Mouse (Mus musculus) heart, adult 11 months (tissue): ENCODE results near the gene Mest.

Source experiments
- DNase-seq: peaks from one replicate; pipeline ENCODE4 v3.0.0; 2022

Gene Mest

GRCm38 (mm10) chr6:30723331-30723730, at the start of gene Mest:
Mest (plus strand) TSS chr6:30723547.
- peak; percentile 82 for DNase-seq

- peak; percentile 87 for DNase-seq
These were observed 49.4 kb upstream of the Mest start for GRCm38 (mm10) chr6:30673764-30674561.

DNA sequence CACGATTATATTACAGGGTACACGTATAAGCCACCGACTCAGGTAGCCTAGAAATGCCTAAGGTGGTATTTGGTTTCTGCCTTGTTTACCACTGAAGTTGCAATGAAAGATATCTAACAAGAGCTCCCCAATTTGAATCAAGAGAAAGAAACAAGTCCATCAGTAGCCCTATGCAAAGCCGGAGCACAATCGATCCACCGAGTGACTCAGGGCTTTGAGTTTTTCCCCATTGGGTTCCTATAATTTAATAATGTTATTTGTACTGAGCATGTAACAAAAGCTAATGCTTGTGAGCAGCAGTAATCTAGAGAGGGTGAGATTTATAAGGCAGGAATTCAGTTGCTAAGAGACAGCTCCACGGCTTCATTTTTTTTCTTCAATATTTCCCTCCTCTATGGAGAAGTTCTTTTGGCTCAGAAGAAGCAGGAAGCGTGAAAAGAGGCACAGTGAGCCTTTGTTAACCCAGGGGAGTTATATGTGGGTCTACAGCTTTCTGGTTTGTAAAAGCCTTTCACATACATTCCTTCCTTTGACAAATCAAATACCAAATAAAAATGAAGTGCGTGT, 48.5 kb upstream of the Mest start:
- peak; percentile 86 for DNase-seq

- DNase-seq, result peak; percentile 91
These were observed 48.0 kb upstream of the Mest start for GRCm38 (mm10) chr6:30675281-30675771.

DNA sequence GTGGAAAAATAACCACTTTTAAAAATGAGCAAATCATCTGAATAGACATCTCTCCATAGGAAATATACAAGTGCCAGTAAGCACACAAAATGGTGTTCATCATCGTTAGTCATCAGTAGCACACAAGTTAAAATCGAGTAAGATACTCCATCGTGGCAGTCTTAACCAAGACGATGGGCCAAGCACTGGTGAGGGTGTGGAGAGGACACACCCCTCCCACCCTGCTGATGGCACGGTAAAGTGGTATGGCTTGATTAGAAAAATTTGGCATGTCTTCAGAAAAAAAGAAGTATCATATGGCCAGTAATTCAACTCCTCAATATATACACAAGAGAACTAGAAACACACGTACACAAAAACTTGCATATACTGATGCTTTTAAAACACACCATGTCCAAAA, 46.8 kb upstream of the Mest start:
- peak; percentile 68 for DNase-seq

GRCm38 (mm10) chr6:30677591-30677990, 45.8 kb upstream of the Mest start:
- peak; percentile 79 for DNase-seq

DNA sequence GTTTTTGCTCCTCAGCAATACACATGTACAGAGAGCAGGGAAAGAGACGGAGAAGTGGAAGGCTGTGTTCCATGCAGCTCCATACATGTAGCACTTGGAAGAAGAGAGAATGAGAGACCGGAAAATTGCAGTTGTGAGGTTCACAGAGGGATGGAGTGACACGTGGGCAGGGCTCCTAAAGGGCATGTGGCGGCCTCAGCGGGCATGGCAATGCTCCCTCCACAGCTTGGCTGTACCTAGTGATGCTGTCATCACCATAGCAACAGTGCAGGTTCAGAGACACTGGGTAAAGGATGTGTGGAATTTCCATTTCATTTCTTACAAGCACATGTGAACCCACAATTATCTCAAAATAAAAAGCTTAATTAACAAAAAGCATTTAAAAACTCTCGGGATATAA, 44.9 kb upstream of the Mest start:
- peak; percentile 82 for DNase-seq

DNA sequence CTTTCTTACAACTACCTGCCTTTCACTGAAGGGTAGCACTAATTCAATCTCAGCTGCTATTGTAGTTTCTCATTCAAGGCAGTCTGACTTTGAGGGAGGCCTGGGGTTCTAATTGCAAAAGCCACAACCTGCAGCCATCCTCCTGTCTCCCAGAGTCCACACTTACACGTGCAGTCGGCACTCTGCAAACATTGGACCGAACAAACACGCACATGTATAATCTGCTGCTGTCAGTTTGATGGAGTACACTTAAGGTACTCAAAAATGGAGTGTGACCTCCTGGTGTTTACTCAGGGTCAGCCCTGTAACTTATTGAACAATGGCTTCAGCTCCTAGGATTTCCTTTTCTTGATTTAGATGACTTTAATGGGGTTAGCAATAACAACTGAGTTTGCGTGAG, 43.8 kb upstream of the Mest start:
- DNase-seq, result peak; percentile 67

- DNase-seq, result peak; percentile 74
These were observed 42.9 kb upstream of the Mest start for GRCm38 (mm10) chr6:30680442-30680841.

DNA sequence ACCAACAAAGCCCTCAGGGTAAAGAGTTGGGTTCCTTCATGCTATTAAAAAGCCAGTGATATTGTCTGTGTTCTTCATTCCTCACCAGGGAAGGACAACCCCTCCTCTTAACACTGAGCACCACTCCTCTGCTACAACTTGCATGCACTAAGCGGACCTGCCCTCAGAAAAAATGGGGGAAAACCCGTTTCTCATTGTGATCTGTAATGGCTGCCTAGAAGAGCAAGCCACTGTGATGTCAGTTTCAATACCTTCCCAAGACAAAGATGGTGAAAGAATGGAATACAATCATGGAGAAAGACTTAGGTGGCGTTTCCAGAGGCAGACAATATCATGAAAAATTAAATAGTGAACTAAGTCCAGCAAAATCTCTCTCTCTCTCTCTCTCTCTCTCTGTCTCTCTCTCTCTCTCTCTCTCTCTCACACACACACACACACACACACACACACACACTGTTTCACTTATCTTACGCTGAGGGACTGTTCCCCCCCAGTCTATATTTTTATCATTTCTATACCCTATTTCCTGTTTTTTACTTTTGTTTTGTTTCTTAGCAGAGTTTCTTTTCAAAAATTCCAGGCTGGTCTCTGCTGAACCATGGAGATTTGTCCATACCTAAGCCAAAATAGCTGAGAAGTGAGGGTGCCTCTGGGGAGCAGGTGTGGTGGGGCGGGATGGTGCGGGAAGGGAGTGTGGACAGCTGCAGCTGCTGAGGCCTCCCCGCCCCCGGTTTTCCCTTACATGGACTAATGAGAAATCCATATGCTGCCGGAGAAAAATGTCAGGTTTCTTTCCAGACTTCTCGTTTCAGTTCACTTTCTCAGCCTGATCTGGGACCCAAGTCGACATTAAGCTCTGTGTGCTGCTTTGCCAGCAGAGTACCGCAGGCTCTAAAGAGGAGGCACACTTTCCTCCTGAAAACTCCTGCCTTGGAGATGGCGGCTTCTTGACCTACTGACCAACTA, 41.1 kb upstream of the Mest start:
- DNase-seq, result peak; percentile 96

- DNase-seq, result peak; percentile 61
These were observed 38.8 kb upstream of the Mest start for GRCm38 (mm10) chr6:30684570-30684969.

DNA sequence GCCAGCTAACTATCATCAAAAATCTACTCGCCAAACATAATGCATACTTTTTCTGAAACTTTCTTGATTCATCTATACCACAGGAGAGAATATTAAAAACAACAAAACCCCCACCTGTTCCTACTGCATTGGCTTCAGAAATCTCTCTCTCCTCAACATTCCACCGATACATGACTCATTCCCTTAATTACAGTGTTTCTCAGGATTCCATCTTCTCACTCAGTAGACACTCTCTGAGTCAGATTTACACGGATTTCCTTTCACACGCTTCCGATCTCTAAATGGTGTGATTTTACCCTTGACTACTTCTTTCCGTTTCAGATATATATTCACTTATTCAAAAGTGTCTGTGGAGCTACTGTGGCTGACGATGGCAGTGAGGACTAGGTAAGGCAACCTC, 36.1 kb upstream of the Mest start:
- no peak for DNase-seq

- no peak for DNase-seq
These were observed 30.5 kb upstream of the Mest start for GRCm38 (mm10) chr6:30692826-30693225.

- peak; percentile 100 for DNase-seq
These were observed 29.9 kb upstream of the Mest start, which contains the start of gene Cep41 for GRCm38 (mm10) chr6:30693350-30693991. Cep41 (minus strand) TSS chr6:30693749.

GRCm38 (mm10) chr6:30694209-30694608, 29.1 kb upstream of the Mest start:
- DNase-seq, result no peak

GRCm38 (mm10) chr6:30695124-30695523, 28.2 kb upstream of the Mest start:
- DNase-seq, result peak; percentile 82

DNA sequence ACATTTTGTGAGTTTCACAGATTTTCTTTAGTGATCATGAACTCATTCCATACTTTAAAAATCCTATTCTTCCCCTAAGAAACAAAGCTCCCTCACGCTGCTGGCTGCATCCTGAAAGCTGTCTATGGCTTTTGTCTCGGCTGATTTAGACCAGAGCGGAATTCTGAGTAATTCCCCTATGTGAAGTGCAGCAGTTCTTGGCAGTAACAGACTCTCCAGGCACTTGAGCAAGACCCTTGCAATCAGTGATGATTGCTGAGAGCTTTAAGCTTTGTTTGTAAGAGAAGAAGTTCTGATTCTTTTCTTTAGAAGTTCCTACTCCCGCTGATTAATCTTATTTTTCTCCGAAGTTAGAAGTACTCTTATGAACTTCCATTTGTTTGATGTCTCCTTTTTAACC, 25.9 kb upstream of the Mest start:
- DNase-seq, result peak; percentile 34

DNA sequence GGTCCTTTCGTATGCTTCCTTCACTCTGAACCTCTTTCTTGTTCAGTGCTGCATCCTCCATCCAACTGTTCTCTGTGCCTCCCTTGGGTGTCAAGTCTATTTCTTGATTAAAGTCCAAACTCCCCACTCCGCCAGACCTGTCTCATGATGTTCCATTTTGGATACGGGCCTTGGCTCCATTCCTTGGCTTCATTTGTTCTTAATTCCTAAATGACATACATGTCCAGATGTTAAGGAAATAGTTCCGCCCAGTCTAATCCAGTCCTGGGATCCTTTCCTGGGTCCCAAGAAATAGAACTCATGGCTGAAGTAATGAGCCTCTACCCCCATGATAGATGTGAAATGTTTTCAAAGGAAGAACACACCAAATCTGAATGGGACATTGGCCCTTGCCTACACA, 25.3 kb upstream of the Mest start:
- DNase-seq, result peak; percentile 86

GRCm38 (mm10) chr6:30700182-30700581, 23.2 kb upstream of the Mest start:
- DNase-seq, result peak; percentile 98

DNA sequence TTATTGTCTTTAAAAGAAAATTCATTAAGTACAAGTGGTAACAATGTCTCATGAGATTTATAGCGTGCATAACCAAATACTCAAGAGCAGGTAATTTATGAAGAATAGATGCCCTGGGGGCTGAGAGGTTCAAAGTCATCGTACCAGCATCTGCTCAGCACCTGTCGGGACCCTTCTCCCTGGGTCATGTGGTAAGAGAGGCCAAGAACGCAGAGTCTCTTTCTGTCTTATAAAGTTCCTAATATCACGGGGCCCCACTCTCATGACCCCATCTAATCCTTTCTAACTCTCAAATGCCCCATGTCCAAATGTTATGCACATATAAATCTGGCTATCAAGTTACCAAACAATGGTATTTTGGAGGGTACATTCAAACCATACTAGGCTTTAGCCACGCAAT, 20.5 kb upstream of the Mest start:
- DNase-seq, result peak; percentile 36

- peak; percentile 58 for DNase-seq
These were observed 19.9 kb upstream of the Mest start for GRCm38 (mm10) chr6:30703476-30703875.

DNA sequence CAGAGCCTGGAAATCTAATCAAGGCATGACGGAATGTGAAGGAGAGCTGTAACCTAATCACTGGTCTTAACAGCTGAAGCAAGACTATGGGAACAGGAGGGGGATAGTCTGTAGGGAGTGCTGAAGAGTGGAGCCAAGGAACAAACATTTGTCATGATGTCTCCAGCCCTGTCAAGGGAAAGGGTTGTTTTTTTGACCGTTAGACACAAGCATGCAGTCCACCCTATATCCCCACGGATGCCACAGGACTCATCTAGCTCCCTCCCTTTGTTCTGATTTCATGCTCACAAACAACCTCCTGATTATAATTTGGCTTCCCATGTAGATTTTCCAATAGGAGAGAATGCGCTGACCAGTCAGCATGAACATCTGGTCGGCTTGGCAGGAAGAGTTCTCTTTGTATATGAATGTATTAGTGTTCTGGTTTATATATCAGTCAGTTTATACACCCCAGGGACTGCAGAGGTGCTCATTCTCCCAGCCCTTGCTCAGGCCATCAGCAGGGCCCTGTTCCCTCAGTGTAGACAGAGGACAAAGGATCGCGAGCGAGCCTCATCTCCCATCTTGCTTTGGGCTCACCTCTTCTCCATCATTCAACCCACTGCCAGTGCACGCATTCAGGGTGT, 19.3 kb upstream of the Mest start:
- DNase-seq, result peak; percentile 85
